Mouse (Mus musculus): ENCODE measurements around the gene Rcvrn.

DNA sequence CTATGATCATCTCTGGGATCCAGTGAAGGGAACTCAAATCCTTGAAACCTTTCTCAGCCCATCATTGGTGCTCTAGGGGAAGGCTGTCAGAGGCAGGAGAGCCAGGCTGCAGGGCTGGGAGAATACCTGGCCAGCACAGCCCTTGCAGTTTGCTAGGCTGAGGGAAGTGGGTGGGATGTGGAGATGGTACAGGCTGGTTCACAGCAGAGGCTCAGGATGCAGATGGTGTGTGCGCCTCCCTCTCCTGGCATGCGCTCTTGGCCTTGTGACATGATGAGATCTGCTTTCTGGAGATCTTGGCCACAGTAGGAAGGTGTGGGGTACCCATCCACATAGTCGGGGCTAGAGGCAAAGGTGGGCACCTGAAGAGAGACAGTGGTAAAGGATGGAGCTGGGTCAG lies 30.9 kb upstream of the Rcvrn start:
- TF ChIP-seq CTCF (IDR thresholded peaks at IDR 0.05; ENCODE audit: control insufficient read depth, insufficient read depth, low read length) = no peak
- TF ChIP-seq POLR2A (IDR thresholded peaks at IDR 0.05; ENCODE audit: borderline replicate concordance, control insufficient read depth, low read depth, low read length) = no peak
